Mouse (Mus musculus) limb, embryonic 14.5 days (tissue): ENCODE data around the gene Acat3. TPM values are rescaled to one million over a fixed set of nuclear protein-coding genes. Genes with fewer than 3 reads are reported as not detected.
"Not testable (repeated sequence)": the region's sequence is repeated elsewhere in the genome, so short reads cannot be mapped to it uniquely, and the experiment has no call there.

ENCODE experiments used
- ATAC-seq: fragments of 200-750 bp; cut with Nextera tagmentation; 2 replicates; pipeline ENCODE4 v1.8.0; 2017; ENCODE audit warnings: low read depth, moderate number of reproducible peaks, moderate TSS enrichment; ENCODE audit not compliant: low FRiP score
- DNase-seq: peaks from one replicate; pipeline ENCODE4 v3.0.0-alpha.2; 2015; ENCODE audit warnings: low spot score
- H3K27ac ChIP-seq: fragments of 300-500 bp; sonication (generic); replicated peaks from 2 replicates; pipeline ENCODE4 v1.5.1; 2014; ENCODE audit warnings: low read depth, mild to moderate bottlenecking, low read length, moderate library complexity, mixed read lengths
- H3K27me3 ChIP-seq: fragments of 300-500 bp; sonication (generic); 2 replicates; pipeline ENCODE4 v1.6.1; 2014; ENCODE audit warnings: low read length, mixed read lengths; ENCODE audit not compliant: control insufficient read depth, insufficient read depth
- H3K36me3 ChIP-seq: fragments of 300-500 bp; sonication (generic); 2 replicates; pipeline ENCODE4 v1.6.1; 2014; ENCODE audit warnings: mild to moderate bottlenecking, low read length, moderate library complexity, mixed read lengths; ENCODE audit not compliant: control insufficient read depth, insufficient read depth
- H3K4me1 ChIP-seq: fragments of 300-500 bp; sonication (generic); 2 replicates; pipeline ENCODE4 v1.6.1; 2014; ENCODE audit warnings: antibody characterized with exemption, low read length, mixed read lengths; ENCODE audit not compliant: control insufficient read depth, insufficient read depth
- H3K4me2 ChIP-seq: fragments of 300-500 bp; sonication (generic); replicated peaks from 2 replicates; pipeline ENCODE4 v1.6.1; 2014; ENCODE audit warnings: low read depth, mild to moderate bottlenecking, low read length, moderate library complexity; ENCODE audit not compliant: severe bottlenecking
- H3K4me3 ChIP-seq: fragments of 300-500 bp; sonication (generic); replicated peaks from 2 replicates; pipeline ENCODE4 v1.5.1; 2014; ENCODE audit warnings: low read length
- H3K9ac ChIP-seq: fragments of 300-500 bp; sonication (generic); 2 replicates; pipeline ENCODE4 v1.6.1; 2014; ENCODE audit warnings: mild to moderate bottlenecking, low read depth, low read length, moderate library complexity; ENCODE audit not compliant: severe bottlenecking
- H3K9me3 ChIP-seq: fragments of 300-500 bp; sonication (generic); 2 replicates; pipeline ENCODE4 v1.6.1; 2016; ENCODE audit warnings: low read length; ENCODE audit not compliant: control insufficient read depth
- POLR2A ChIP-seq: fragments of 200-500 bp; IDR thresholded peaks from 2 replicates; pipeline ENCODE4 v1.8.0; 2012; ENCODE audit warnings: inconsistent platforms, mild to moderate bottlenecking, moderate library complexity, borderline replicate concordance; ENCODE audit not compliant: insufficient read depth, insufficient read length; ENCODE audit errors: extremely low read depth
- WGBS: fragments of 180-500 bp; shearing (Covaris S2); extraction: QIAGEN DNeasy Blood & Tissue Kit; methylation state at CpG from one replicate; pipeline ENCODE4 v1.1.7; 2014; 5-methylcytosine and 5-hydroxymethylcytosine counted together
- polyA plus RNA-seq, 2 experiments: library from polyadenylated mRNA; depleted of rRNA in 1 of 2; stranded (reverse) in 1 of 2; unstranded in 1 of 2; fragments of >200 nt; fragmentation: Nextera tagmentation in 1 of 2; extraction: Ambion mirVana in 1 of 2; gene quantifications; 2 replicates each; pipeline versions ENCODE4 v1.2.1 to v1.2.3; 2012 to 2014

The Acat3 gene
- polyA plus RNA-seq, 2 experiments = 0.33 to 0.47 TPM

- Histone ChIP-seq H3K27me3 (no peaks in the 10 kb centered on the region), H3K9ac (no peak overlapping the region), H3K9me3 (no peaks in the 10 kb centered on the region), H3K36me3 (peaks cover 26% of the 10 kb centered on the region), H3K4me3 (no peak overlapping the region), H3K4me2 (no peak overlapping the region), H3K27ac (no peak overlapping the region), H3K4me1 (peaks cover 5% of the 10 kb centered on the region)
- no peak for ATAC-seq
- no peak for TF ChIP-seq POLR2A
- 81% methylated on average over 3 of the region's 3 CpGs for WGBS
- no peak for DNase-seq
These were observed 23.1 kb upstream of the Acat3 start for GRCm38 (mm10) chr17:12963476-12963875.

GRCm38 (mm10) chr17:12960331-12960873 is 20.0 kb upstream of the Acat3 start, which contains the start of gene Acat2:
Gene Acat2, minus strand, starts transcription at chr17:12960747.
- DNase-seq (peak; percentile 95), ATAC-seq (peak; percentile 98)
- peak; percentile 73; the same call in 1 of the 2 replicates for TF ChIP-seq POLR2A
- peak within 1 kb of the TSS; percentile 51 for H3K9ac ChIP-seq
- H3K4me3 ChIP-seq = peak within 1 kb of the TSS; percentile 60
- no peaks in the 10 kb centered on the region for H3K27me3 ChIP-seq
- no peaks in the 10 kb centered on the region for H3K9me3 ChIP-seq
- H3K36me3 ChIP-seq = peaks cover 14% of the 10 kb centered on the region
- peak within 1 kb of the TSS; percentile 63 for H3K27ac ChIP-seq
- peak within 1 kb of the TSS; percentile 75 for H3K4me2 ChIP-seq
- under 1% methylated on average over 42 of the region's 42 CpGs for WGBS
- peaks cover 5% of the 10 kb centered on the region for H3K4me1 ChIP-seq

- H3K9ac ChIP-seq, H3K4me3 ChIP-seq, H3K4me1 ChIP-seq, H3K27me3 ChIP-seq, DNase-seq, H3K27ac ChIP-seq, ATAC-seq, H3K4me2 ChIP-seq, H3K9me3 ChIP-seq: not testable (repeated sequence)
- 67% methylated on average over 1 of the region's 2 CpGs for WGBS
- H3K36me3 ChIP-seq = peaks cover 14% of the 10 kb centered on the region
These were observed 19.0 kb upstream of the Acat3 start for GRCm38 (mm10) chr17:12959377-12959776.

- DNase-seq (no peak), ATAC-seq (no peak)
- Histone ChIP-seq H3K9me3 (no peaks in the 10 kb centered on the region), H3K4me2 (no peak overlapping the region), H3K4me1 (peaks cover 5% of the 10 kb centered on the region), H3K27ac (no peak overlapping the region), H3K9ac (no peak overlapping the region), H3K36me3 (peaks cover 32% of the 10 kb centered on the region), H3K4me3 (no peak overlapping the region), H3K27me3 (no peaks in the 10 kb centered on the region)
- no peak for TF ChIP-seq POLR2A
- 93% methylated on average over 8 of the region's 8 CpGs for WGBS
These were observed 16.3 kb upstream of the Acat3 start for GRCm38 (mm10) chr17:12956664-12957063.

GRCm38 (mm10) chr17:12949669-12950068 is 9.3 kb upstream of the Acat3 start:
- peaks cover 68% of the 10 kb centered on the region for H3K36me3 ChIP-seq

More at GRCm38 (mm10) chr17:12949669-12950068, 9.3 kb upstream of the Acat3 start:
- Histone ChIP-seq H3K9me3 (no peaks in the 10 kb centered on the region), H3K4me2 (no peak overlapping the region), H3K4me3 (no peak overlapping the region), H3K9ac (no peak overlapping the region), H3K4me1 (no peaks in the 10 kb centered on the region), H3K27ac (no peak overlapping the region), H3K27me3 (no peaks in the 10 kb centered on the region)
- no peak for ATAC-seq
- no peak for DNase-seq
- WGBS = 95% methylated on average over 5 of the region's 5 CpGs
- TF ChIP-seq POLR2A = no peak
